23 mouse cellular contexts compared by ENCODE assay signal in the genomic region with DNA sequence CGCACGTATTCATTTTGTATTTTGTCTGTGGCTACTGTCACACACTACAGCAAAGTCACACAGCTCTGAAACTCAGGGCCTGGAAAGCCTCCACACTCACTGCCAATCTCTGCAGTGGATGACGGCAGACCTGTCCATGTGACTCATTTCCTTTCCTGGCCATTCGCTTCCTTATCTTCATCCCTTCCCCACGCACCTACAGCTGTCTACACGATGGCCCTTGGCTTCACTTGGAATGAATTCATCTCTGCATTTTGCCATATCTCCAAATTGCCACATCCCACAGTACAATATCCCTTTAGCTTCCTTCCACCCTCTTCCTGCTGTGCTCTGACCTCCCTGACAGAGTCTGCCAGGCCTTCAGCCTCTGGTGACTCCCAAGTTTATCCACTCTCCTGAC. TPM values are rescaled to one million over a fixed set of nuclear protein-coding genes. Genes with fewer than 3 reads are reported as not detected.
DNase-seq lines count a peak whose midpoint lies in the region; ATAC-seq lines count a peak whose summit lies in the region.
"Had no signal": no experiment of that assay in that cellular context is flagged by ENCODE, and none has a peak within 500 bp of the region (broad histone marks: within the 10 kb centered on the region; RNA-seq: fewer than 3 reads in every experiment).

No protein-coding gene starts in this region.

- 91% methylated on average over 6 of the region's 6 CpGs for WGBS in midbrain, embryonic 11.5 days
- 92% methylated on average over 6 of the region's 6 CpGs for WGBS in midbrain, embryonic 16.5 days
- 37% methylated on average over 6 of the region's 6 CpGs for WGBS in heart, embryonic 15.5 days

- H3K4me1 ChIP-seq in midbrain, embryonic 11.5 days (ENCODE audit: control insufficient read depth, insufficient read depth, low read length) = no peaks in the 10 kb centered on the region
- H3K4me1 ChIP-seq in midbrain, embryonic 16.5 days (ENCODE audit: control insufficient read depth, insufficient read depth, low read length) = no peaks in the 10 kb centered on the region
- peaks cover 24% of the 10 kb centered on the region for H3K4me1 ChIP-seq in heart, embryonic 15.5 days (replicated peaks)
- H3K4me1 ChIP-seq: forebrain, embryonic 10.5 days; hindbrain, embryonic 15.5 days; liver, embryonic 13.5 days; midbrain, embryonic 12.5 days; stomach, embryonic 15.5 days had no signal

- H3K36me3 ChIP-seq in midbrain, embryonic 11.5 days (ENCODE audit: control insufficient read depth, insufficient read depth, low read length) = peaks cover 18% of the 10 kb centered on the region
- peaks cover 59% of the 10 kb centered on the region for H3K36me3 ChIP-seq in midbrain, embryonic 16.5 days (ENCODE audit: control insufficient read depth, insufficient read depth, low read length)
- H3K36me3 ChIP-seq in heart, embryonic 15.5 days = peaks cover 61% of the 10 kb centered on the region

- peak; percentile 95 for DNase-seq in heart, adult 11 months
- DNase-seq in heart, postnatal 25 days (ENCODE audit: low spot score) = no peak
- peak; percentile 21 for DNase-seq in midbrain, embryonic 11.5 days (ENCODE audit: low spot score, missing footprints)
- DNase-seq in layer of hippocampus, adult 9-10 months (ENCODE audit: low spot score) = no peak
- no peak for DNase-seq in thymus, postnatal 14 days
- no peak for DNase-seq in layer of hippocampus, adult 11-12 months (ENCODE audit: low spot score)
- DNase-seq: adrenal gland, postnatal 10 days; cerebellum, adult 18-20 months; cerebellum, postnatal 14 days; forebrain, postnatal 0 days; gastrocnemius, postnatal 36 days; kidney, adult 2 months; kidney, postnatal 10 days; liver, embryonic 13.5 days; thymus, adult 18-20 months; thymus, postnatal 4 days had no signal

- intact Hi-C loops in heart, postnatal 25 days (cut with DNase I) = no loop called here

- no peak for ATAC-seq in midbrain, embryonic 11.5 days (ENCODE audit: low FRiP score)
- no peak for ATAC-seq in midbrain, embryonic 16.5 days
- peak; percentile 76 for ATAC-seq in heart, embryonic 15.5 days (replicated peaks; ENCODE audit: insufficient number of reproducible peaks, insufficient read depth, low FRiP score, low read depth)
- ATAC-seq: CD4-positive, CD25-positive, alpha-beta regulatory T cell, adult 4 months; forebrain, postnatal 0 days had no signal

- no peaks in the 10 kb centered on the region for H3K9me3 ChIP-seq in midbrain, embryonic 11.5 days (ENCODE audit: control insufficient read depth, low read length)
- no peaks in the 10 kb centered on the region for H3K9me3 ChIP-seq in midbrain, embryonic 16.5 days (replicated peaks; ENCODE audit: control insufficient read depth, low read length, poor library complexity, severe bottlenecking)
- H3K9me3 ChIP-seq in heart, embryonic 15.5 days (replicated peaks) = no peaks in the 10 kb centered on the region
- H3K9me3 ChIP-seq: forebrain, embryonic 10.5 days; hindbrain, embryonic 15.5 days; liver, embryonic 13.5 days; midbrain, embryonic 12.5 days; stomach, embryonic 15.5 days had no signal

- H3K27ac ChIP-seq in midbrain, embryonic 11.5 days (ENCODE audit: low read depth, low read length) = no peak overlapping the region
- H3K27ac ChIP-seq in midbrain, embryonic 16.5 days (ENCODE audit: low read length) = no peak overlapping the region
- H3K27ac ChIP-seq in heart, embryonic 15.5 days = peak overlapping the region; percentile 79
- H3K27ac ChIP-seq: forebrain, embryonic 10.5 days; hindbrain, embryonic 15.5 days; liver, embryonic 13.5 days; midbrain, embryonic 12.5 days; stomach, embryonic 15.5 days had no signal

- no peaks in the 10 kb centered on the region for H3K27me3 ChIP-seq in midbrain, embryonic 11.5 days (ENCODE audit: control insufficient read depth, insufficient read depth, low read length)
- H3K27me3 ChIP-seq in midbrain, embryonic 16.5 days (ENCODE audit: control insufficient read depth, insufficient read depth, low read depth, low read length) = no peaks in the 10 kb centered on the region
- no peaks in the 10 kb centered on the region for H3K27me3 ChIP-seq in heart, embryonic 15.5 days
- H3K27me3 ChIP-seq: hindbrain, embryonic 15.5 days; liver, embryonic 13.5 days; midbrain, embryonic 12.5 days; stomach, embryonic 15.5 days had no signal

- H3K4me3 ChIP-seq in midbrain, embryonic 11.5 days (ENCODE audit: low read depth, low read length) = no peak overlapping the region
- H3K4me3 ChIP-seq in midbrain, embryonic 16.5 days (ENCODE audit: low read depth, low read length) = no peak overlapping the region
- H3K4me3 ChIP-seq in heart, embryonic 15.5 days = no peak overlapping the region
- H3K4me3 ChIP-seq: forebrain, embryonic 10.5 days; hindbrain, embryonic 15.5 days; liver, embryonic 13.5 days; midbrain, embryonic 12.5 days; stomach, embryonic 15.5 days had no signal

- no peak overlapping the region for H3K9ac ChIP-seq in midbrain, embryonic 11.5 days (ENCODE audit: low read length)
- no peak overlapping the region for H3K9ac ChIP-seq in midbrain, embryonic 16.5 days (ENCODE audit: low read depth, low read length)
- H3K9ac ChIP-seq in heart, embryonic 15.5 days = no peak overlapping the region
- H3K9ac ChIP-seq: forebrain, postnatal 0 days; hindbrain, embryonic 15.5 days; liver, embryonic 13.5 days; midbrain, embryonic 12.5 days; stomach, embryonic 15.5 days had no signal

- H3K4me2 ChIP-seq in midbrain, embryonic 11.5 days = no peak overlapping the region
- H3K4me2 ChIP-seq in midbrain, embryonic 16.5 days (ENCODE audit: low read length) = no peak overlapping the region
- no peak overlapping the region for H3K4me2 ChIP-seq in heart, embryonic 15.5 days
- H3K4me2 ChIP-seq: hindbrain, embryonic 15.5 days; liver, embryonic 13.5 days; midbrain, embryonic 12.5 days; stomach, embryonic 15.5 days had no signal

RNA-seq across cellular contexts. Expression of gene Szt2, which starts 14.6 kb away (rescaled TPM):
- 10 to 100 TPM; 11.3 to 13.1 TPM for total RNA-seq in heart, postnatal 25 days (2021)
- 7.8 and 8.2 TPM in 2 replicates for polyA plus RNA-seq in midbrain, embryonic 11.5 days (2014; fragmentation: Nextera tagmentation; extraction: Ambion mirVana)
- polyA plus RNA-seq in midbrain, embryonic 16.5 days (2015; fragmentation: Nextera tagmentation; extraction: Ambion mirVana) = 8.7 and 10.3 TPM in 2 replicates
- polyA plus RNA-seq in heart, embryonic 15.5 days (2015; fragmentation: Nextera tagmentation; extraction: Ambion mirVana) = 4.6 and 5.5 TPM in 2 replicates

RNA-seq across cellular contexts. Expression of gene Med8, which starts 14.6 kb away (rescaled TPM):
- total RNA-seq in heart, postnatal 25 days (2021) = 10 to 100 TPM; 35.7 to 47.1 TPM
- 166 and 176 TPM in 2 replicates for polyA plus RNA-seq in midbrain, embryonic 11.5 days (2014; fragmentation: Nextera tagmentation; extraction: Ambion mirVana)
- polyA plus RNA-seq in midbrain, embryonic 16.5 days (2015; fragmentation: Nextera tagmentation; extraction: Ambion mirVana) = 101 TPM in 2 replicates
- polyA plus RNA-seq in heart, embryonic 15.5 days (2015; fragmentation: Nextera tagmentation; extraction: Ambion mirVana) = 60.6 and 68.7 TPM in 2 replicates

RNA-seq across cellular contexts. Expression of gene Elovl1, which starts 33.4 kb away (rescaled TPM):
- 10 to 100 TPM; 17.8 to 19.4 TPM for total RNA-seq in heart, postnatal 25 days (2021)
- 35.6 and 36.9 TPM in 2 replicates for polyA plus RNA-seq in midbrain, embryonic 11.5 days (2014; fragmentation: Nextera tagmentation; extraction: Ambion mirVana)
- polyA plus RNA-seq in midbrain, embryonic 16.5 days (2015; fragmentation: Nextera tagmentation; extraction: Ambion mirVana) = 25.1 and 26.1 TPM in 2 replicates
- polyA plus RNA-seq in heart, embryonic 15.5 days (2015; fragmentation: Nextera tagmentation; extraction: Ambion mirVana) = 54.2 and 73.7 TPM in 2 replicates

RNA-seq across cellular contexts. Expression of gene Cdc20, which starts 42.6 kb away (rescaled TPM):
- 1 to 10 TPM; 1.5 to 2.3 TPM for total RNA-seq in heart, postnatal 25 days (2021)
- polyA plus RNA-seq in midbrain, embryonic 11.5 days (2014; fragmentation: Nextera tagmentation; extraction: Ambion mirVana) = 305 and 337 TPM in 2 replicates
- polyA plus RNA-seq in midbrain, embryonic 16.5 days (2015; fragmentation: Nextera tagmentation; extraction: Ambion mirVana) = 22.6 and 27.6 TPM in 2 replicates
- polyA plus RNA-seq in heart, embryonic 15.5 days (2015; fragmentation: Nextera tagmentation; extraction: Ambion mirVana) = 147 and 185 TPM in 2 replicates

Comparison
In these comparisons a context has a peak if more than half of its experiments do, and no peak if none do; other contexts are left out.
1. DNase-seq: peak in heart, adult 11 months (single experiment) and midbrain, embryonic 11.5 days (single experiment); none in heart, postnatal 25 days (single experiment), layer of hippocampus, adult 9-10 months (single experiment), thymus, postnatal 14 days (single experiment) and layer of hippocampus, adult 11-12 months (single experiment).